Comparison of ENCODE assay signal across 8 mouse cellular contexts in genomic region chr13:41643798-41644197, GRCm38 (mm10). TPM values are rescaled to one million over a fixed set of nuclear protein-coding genes. Genes with fewer than 3 reads are reported as not detected.
A peak's percentile ranks its signal among the peaks of the same experiment; 100 is the strongest.
DNase-seq lines count a peak whose midpoint lies in the region; ATAC-seq and TF ChIP-seq lines count a peak whose summit lies in the region.

No protein-coding gene starts in this region.

- no peak overlapping the region for H3K9ac ChIP-seq in kidney, embryonic 16.5 days (replicated peaks; ENCODE audit: low read length)
- no peak overlapping the region for H3K9ac ChIP-seq in stomach, embryonic 15.5 days
- H3K9ac ChIP-seq in hindbrain, postnatal 0 days (replicated peaks; ENCODE audit: low read length): no peak overlapping the region

- TF ChIP-seq POLR2A in lung, adult 2 months (IDR thresholded peaks at IDR 0.05; ENCODE audit: borderline replicate concordance, extremely low read depth, low read depth, low read length): no peak

- no peak for TF ChIP-seq CTCF in lung, adult 2 months (IDR thresholded peaks at IDR 0.05; ENCODE audit: insufficient read depth, low read length)
- TF ChIP-seq CTCF in hindbrain, postnatal 0 days (IDR thresholded peaks at IDR 0.05; ENCODE audit: low read depth): no peak

- no peaks in the 10 kb centered on the region for H3K36me3 ChIP-seq in kidney, embryonic 16.5 days (ENCODE audit: insufficient read depth, low read length)
- no peaks in the 10 kb centered on the region for H3K36me3 ChIP-seq in stomach, embryonic 15.5 days
- H3K36me3 ChIP-seq in hindbrain, postnatal 0 days (ENCODE audit: insufficient read depth, low read length): no peaks in the 10 kb centered on the region

- WGBS in lung, adult 2 months: 39% methylated on average over 7 of the region's 7 CpGs
- 44% methylated on average over 7 of the region's 7 CpGs for WGBS in kidney, embryonic 16.5 days
- WGBS in stomach, embryonic 15.5 days: 56% methylated on average over 7 of the region's 7 CpGs
- WGBS in hindbrain, postnatal 0 days: 53% methylated on average over 7 of the region's 7 CpGs

- H3K4me1 ChIP-seq in lung, adult 2 months (ENCODE audit: control insufficient read depth, insufficient read depth, low read length): peaks cover 11% of the 10 kb centered on the region; the same call in 1 of the 2 replicates
- peaks cover 21% of the 10 kb centered on the region for H3K4me1 ChIP-seq in kidney, embryonic 16.5 days (ENCODE audit: insufficient read depth, low read length)
- peaks cover 12% of the 10 kb centered on the region; the same call in 1 of the 2 replicates for H3K4me1 ChIP-seq in stomach, embryonic 15.5 days
- no peaks in the 10 kb centered on the region for H3K4me1 ChIP-seq in hindbrain, postnatal 0 days (ENCODE audit: insufficient read depth, low read length)

- ATAC-seq in kidney, embryonic 16.5 days (ENCODE audit: low FRiP score, low TSS enrichment): peak; percentile 91
- no peak for ATAC-seq in stomach, embryonic 15.5 days (ENCODE audit: insufficient read depth, low FRiP score, low read depth)
- no peak for ATAC-seq in hindbrain, postnatal 0 days

- no peak overlapping the region for H3K4me2 ChIP-seq in kidney, embryonic 16.5 days (replicated peaks; ENCODE audit: low read depth, low read length)
- H3K4me2 ChIP-seq in stomach, embryonic 15.5 days: no peak overlapping the region
- no peak overlapping the region for H3K4me2 ChIP-seq in hindbrain, postnatal 0 days (ENCODE audit: low read depth, low read length)

- DNase-seq in lung, adult 18-20 months: peak; percentile 30 to 36
- DNase-seq in lung, adult 2 months: no peak
- peak; percentile 65 to 80 for DNase-seq in heart, adult 18-20 months
- no peak for DNase-seq in layer of hippocampus, adult 18-20 months (ENCODE audit: low spot score in 2 of 2)
- no peak for DNase-seq in right cerebral cortex, adult 18-20 months
- no peak for DNase-seq in hindbrain, postnatal 0 days (ENCODE audit: low spot score)

- no peaks in the 10 kb centered on the region for H3K9me3 ChIP-seq in kidney, embryonic 16.5 days (ENCODE audit: low read length)
- H3K9me3 ChIP-seq in stomach, embryonic 15.5 days: no peaks in the 10 kb centered on the region
- no peaks in the 10 kb centered on the region for H3K9me3 ChIP-seq in hindbrain, postnatal 0 days (ENCODE audit: low read length)

- no peaks in the 10 kb centered on the region for H3K27me3 ChIP-seq in kidney, embryonic 16.5 days (ENCODE audit: insufficient read depth, low read length)
- no peaks in the 10 kb centered on the region for H3K27me3 ChIP-seq in stomach, embryonic 15.5 days (replicated peaks)
- no peaks in the 10 kb centered on the region for H3K27me3 ChIP-seq in hindbrain, postnatal 0 days (ENCODE audit: insufficient read depth, low read length)

- peak overlapping the region; percentile 90 for H3K27ac ChIP-seq in kidney, embryonic 16.5 days (ENCODE audit: low read length)
- H3K27ac ChIP-seq in stomach, embryonic 15.5 days: peak overlapping the region; percentile 62; the same call in 1 of the 2 replicates
- no peak overlapping the region for H3K27ac ChIP-seq in hindbrain, postnatal 0 days

- no peak overlapping the region for H3K4me3 ChIP-seq in lung, adult 2 months (replicated peaks; ENCODE audit: extremely low read depth, low read depth, low read length)
- H3K4me3 ChIP-seq in kidney, embryonic 16.5 days (ENCODE audit: low read length): no peak overlapping the region
- no peak overlapping the region for H3K4me3 ChIP-seq in stomach, embryonic 15.5 days (replicated peaks)
- no peak overlapping the region for H3K4me3 ChIP-seq in hindbrain, postnatal 0 days (ENCODE audit: low read length)

RNA-seq across cellular contexts. Expression of gene Tmem170b, which starts 38.1 kb away (rescaled TPM):
- polyA plus RNA-seq in lung, adult 2 months (2012; rRNA removed): 5.4 and 6.6 TPM in 2 replicates
- total RNA-seq in heart, adult 18-20 months (2021): 10 to 100 TPM; 23.1 to 24.9 TPM
- 9.0 and 10.2 TPM in 2 replicates for polyA plus RNA-seq in kidney, embryonic 16.5 days (2015; fragmentation: Nextera tagmentation; extraction: Ambion mirVana)
- 9.2 and 9.5 TPM in 2 replicates for polyA plus RNA-seq in stomach, embryonic 15.5 days (2015; fragmentation: Nextera tagmentation; extraction: Ambion mirVana)
- 10 to 100 TPM; 93.5 to 95.5 TPM for total RNA-seq in layer of hippocampus, adult 18-20 months (2021)
- 25.3 and 26.5 TPM in 2 replicates for total RNA-seq in hindbrain, postnatal 0 days (2014; rRNA removed)
- 33.2 and 33.6 TPM in 2 replicates for polyA plus RNA-seq in hindbrain, postnatal 0 days (2015; fragmentation: Nextera tagmentation; extraction: Ambion mirVana)

Comparison
In these comparisons a context has a peak if more than half of its experiments do, and no peak if none do; other contexts are left out.
1. DNase-seq: peak in lung, adult 18-20 months (2 of 2) and heart, adult 18-20 months (2 of 2); none in lung, adult 2 months (single experiment), layer of hippocampus, adult 18-20 months (0 of 2), right cerebral cortex, adult 18-20 months (single experiment) and hindbrain, postnatal 0 days (single experiment).